Mouse (Mus musculus): ENCODE data around the gene Gpnmb. TPM values are rescaled to one million over a fixed set of nuclear protein-coding genes. Genes with fewer than 3 reads are reported as not detected.
A peak's percentile ranks its signal among the peaks of the same experiment; 100 is the strongest.

Gpnmb gene
- polyA plus RNA-seq, 1 experiment from 2014 or later, result 1.2 TPM

GRCm38 (mm10) chr6:49096933-49097461 is 60.7 kb downstream of the Gpnmb start:
- peak overlapping the region; percentile 4; the same call in 1 of the 2 replicates for H3K4me2 ChIP-seq (replicated peaks; ENCODE audit: low read depth)
- H3K36me3 ChIP-seq (ENCODE audit: control insufficient read depth, insufficient read depth), result peaks cover 28% of the 10 kb centered on the region
- ATAC-seq, result peak; percentile 51
- TF ChIP-seq CTCF (IDR thresholded peaks at IDR 0.05; ENCODE audit: low read depth), result no peak
- no peak overlapping the region for H3K4me3 ChIP-seq (ENCODE audit: low read depth, low read length)
- H3K4me1 ChIP-seq (replicated peaks; ENCODE audit: control insufficient read depth, insufficient read depth, low read length), result 0 out of 2 replicates have a peak, but pooled peaks cover 4% of the 10 kb centered on the region
- no peaks in the 10 kb centered on the region for H3K27me3 ChIP-seq (replicated peaks; ENCODE audit: control insufficient read depth, insufficient read depth, low read length)
- no peaks in the 10 kb centered on the region for H3K9me3 ChIP-seq (ENCODE audit: control insufficient read depth)
- peak overlapping the region; percentile 42 for H3K27ac ChIP-seq (ENCODE audit: low read depth, low read length)
- no peak overlapping the region for H3K9ac ChIP-seq (ENCODE audit: low read depth, low read length)
- 25% methylated on average over 13 of the region's 13 CpGs for WGBS

- no peak for ATAC-seq
- Histone ChIP-seq H3K9me3 (ENCODE audit: control insufficient read depth) (no peaks in the 10 kb centered on the region), H3K36me3 (ENCODE audit: control insufficient read depth, insufficient read depth) (peaks cover 28% of the 10 kb centered on the region), H3K27me3 (replicated peaks; ENCODE audit: control insufficient read depth, insufficient read depth, low read length) (no peaks in the 10 kb centered on the region), H3K9ac (ENCODE audit: low read depth, low read length) (no peak overlapping the region), H3K4me1 (replicated peaks; ENCODE audit: control insufficient read depth, insufficient read depth, low read length) (0 out of 2 replicates have a peak, but pooled peaks cover 4% of the 10 kb centered on the region), H3K4me3 (ENCODE audit: low read depth, low read length) (no peak overlapping the region), H3K4me2 (replicated peaks; ENCODE audit: low read depth) (no peak overlapping the region; the same call in 1 of the 2 replicates), H3K27ac (ENCODE audit: low read depth, low read length) (peak overlapping the region; percentile 42)
- 71% methylated on average over 5 of the region's 5 CpGs for WGBS
- TF ChIP-seq CTCF (IDR thresholded peaks at IDR 0.05; ENCODE audit: low read depth), result no peak
Measured at GRCm38 (mm10) chr6:49097596-49098110, 61.3 kb downstream of the Gpnmb start.

GRCm38 (mm10) chr6:49099086-49099485 is 62.7 kb downstream of the Gpnmb start:
- TF ChIP-seq CTCF (IDR thresholded peaks at IDR 0.05; ENCODE audit: low read depth), result no peak
- WGBS, result 75% methylated on average over 1 of the region's 1 CpGs
- no peak overlapping the region for H3K4me3 ChIP-seq (ENCODE audit: low read depth, low read length)
- ATAC-seq, result no peak
- H3K4me1 ChIP-seq (replicated peaks; ENCODE audit: control insufficient read depth, insufficient read depth, low read length), result 0 out of 2 replicates have a peak, but pooled peaks cover 4% of the 10 kb centered on the region
- H3K27me3 ChIP-seq (replicated peaks; ENCODE audit: control insufficient read depth, insufficient read depth, low read length), result no peaks in the 10 kb centered on the region
- H3K27ac ChIP-seq (ENCODE audit: low read depth, low read length), result no peak overlapping the region
- peaks cover 32% of the 10 kb centered on the region for H3K36me3 ChIP-seq (ENCODE audit: control insufficient read depth, insufficient read depth)
- H3K4me2 ChIP-seq (replicated peaks; ENCODE audit: low read depth), result no peak overlapping the region
- no peaks in the 10 kb centered on the region for H3K9me3 ChIP-seq (ENCODE audit: control insufficient read depth)
- H3K9ac ChIP-seq (ENCODE audit: low read depth, low read length), result no peak overlapping the region

- TF ChIP-seq CTCF (IDR thresholded peaks at IDR 0.05; ENCODE audit: low read depth), result no peak
- Histone ChIP-seq H3K9me3 (ENCODE audit: control insufficient read depth) (no peaks in the 10 kb centered on the region), H3K9ac (ENCODE audit: low read depth, low read length) (no peak overlapping the region), H3K4me2 (replicated peaks; ENCODE audit: low read depth) (no peak overlapping the region), H3K4me1 (replicated peaks; ENCODE audit: control insufficient read depth, insufficient read depth, low read length) (no peaks in the 10 kb centered on the region), H3K27ac (ENCODE audit: low read depth, low read length) (no peak overlapping the region), H3K36me3 (ENCODE audit: control insufficient read depth, insufficient read depth) (peaks cover 57% of the 10 kb centered on the region), H3K27me3 (replicated peaks; ENCODE audit: control insufficient read depth, insufficient read depth, low read length) (no peaks in the 10 kb centered on the region), H3K4me3 (ENCODE audit: low read depth, low read length) (no peak overlapping the region)
- WGBS, result 87% methylated on average over 15 of the region's 15 CpGs
- ATAC-seq, result no peak
Measured at GRCm38 (mm10) chr6:49106746-49107500, 70.6 kb downstream of the Gpnmb start.

- H3K27ac ChIP-seq (ENCODE audit: low read depth, low read length), result no peak overlapping the region
- no peak for ATAC-seq
- H3K9ac ChIP-seq (ENCODE audit: low read depth, low read length), result no peak overlapping the region
- no peaks in the 10 kb centered on the region for H3K4me1 ChIP-seq (replicated peaks; ENCODE audit: control insufficient read depth, insufficient read depth, low read length)
- H3K4me3 ChIP-seq (ENCODE audit: low read depth, low read length), result no peak overlapping the region
- 68% methylated on average over 2 of the region's 2 CpGs for WGBS
- H3K4me2 ChIP-seq (replicated peaks; ENCODE audit: low read depth), result no peak overlapping the region
- H3K36me3 ChIP-seq (ENCODE audit: control insufficient read depth, insufficient read depth), result peaks cover 40% of the 10 kb centered on the region
- H3K27me3 ChIP-seq (replicated peaks; ENCODE audit: control insufficient read depth, insufficient read depth, low read length), result no peaks in the 10 kb centered on the region
- TF ChIP-seq CTCF (IDR thresholded peaks at IDR 0.05; ENCODE audit: low read depth), result no peak
- H3K9me3 ChIP-seq (ENCODE audit: control insufficient read depth), result no peaks in the 10 kb centered on the region
Measured at GRCm38 (mm10) chr6:49109196-49109595, 72.8 kb downstream of the Gpnmb start.

GRCm38 (mm10) chr6:49113895-49114294 is 77.5 kb downstream of the Gpnmb start:
- 35% methylated on average over 7 of the region's 7 CpGs for WGBS
- H3K27ac ChIP-seq (ENCODE audit: low read depth, low read length), result 0 out of 2 replicates have a peak overlapping the region, but pooled peaks have one; percentile 6
- H3K9me3 ChIP-seq (ENCODE audit: control insufficient read depth), result no peaks in the 10 kb centered on the region
- H3K4me1 ChIP-seq (replicated peaks; ENCODE audit: control insufficient read depth, insufficient read depth, low read length), result no peaks in the 10 kb centered on the region
- no peaks in the 10 kb centered on the region for H3K27me3 ChIP-seq (replicated peaks; ENCODE audit: control insufficient read depth, insufficient read depth, low read length)
- H3K4me3 ChIP-seq (ENCODE audit: low read depth, low read length), result no peak overlapping the region
- TF ChIP-seq CTCF (IDR thresholded peaks at IDR 0.05; ENCODE audit: low read depth), result no peak
- peak; percentile 69 for ATAC-seq
- H3K4me2 ChIP-seq (replicated peaks; ENCODE audit: low read depth), result no peak overlapping the region
- H3K36me3 ChIP-seq (ENCODE audit: control insufficient read depth, insufficient read depth), result peaks cover 19% of the 10 kb centered on the region
- H3K9ac ChIP-seq (ENCODE audit: low read depth, low read length), result no peak overlapping the region

All from intestine, postnatal 0 days (tissue).